Mouse (Mus musculus) ZHBTc4 (cell line): ENCODE measurements around the gene Cxcr1.
"Not testable (repeated sequence)": the region's sequence is repeated elsewhere in the genome, so short reads cannot be mapped to it uniquely, and the experiment has no call there.

Experiments used
- DNase-seq: peaks from one replicate; pipeline ENCODE4 v3.0.0-alpha.2; 2011; ENCODE audit warnings: low read depth, low spot score

The Cxcr1 gene

DNA sequence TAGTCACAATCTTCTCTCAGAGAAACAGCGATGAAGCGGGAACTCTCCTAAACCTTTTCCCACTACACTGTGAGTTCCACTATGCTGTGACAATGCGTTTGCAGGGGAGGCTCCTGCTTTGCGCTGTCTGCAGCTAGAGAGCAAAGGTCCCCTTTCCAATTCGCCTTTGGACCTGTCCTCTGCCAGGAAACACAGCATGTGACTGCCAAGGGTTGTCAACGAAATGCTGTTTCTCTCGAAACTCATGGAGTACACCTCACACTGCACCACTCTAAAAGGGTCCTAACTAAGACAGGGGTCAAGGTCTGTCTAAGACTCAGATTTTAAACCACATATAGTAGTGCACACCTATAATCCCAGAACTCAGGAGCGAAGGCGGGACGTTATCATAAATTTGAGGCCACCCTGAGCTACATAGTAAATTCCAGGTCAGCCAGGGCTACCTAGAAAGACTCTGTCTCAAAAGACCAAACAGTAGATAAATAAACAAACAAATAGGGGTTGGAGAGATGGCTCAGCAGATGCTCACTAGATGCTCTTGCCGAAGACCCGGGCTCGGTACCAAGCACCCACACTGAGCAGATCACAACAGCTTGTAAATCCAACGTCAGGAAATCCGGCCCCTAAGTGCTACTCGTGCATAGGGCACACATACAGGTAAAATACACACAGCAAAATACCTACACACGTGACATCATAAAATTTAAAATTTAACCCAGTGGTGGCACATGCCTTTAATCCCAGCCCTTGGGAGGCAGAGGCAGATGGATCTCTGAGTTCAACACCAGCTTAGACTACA is 2.4 kb upstream of the Cxcr1 start:
- DNase-seq, result no peak

GRCm38 (mm10) chr1:74195961-74196360 is 1.5 kb upstream of the Cxcr1 start:
- DNase-seq, result peak; percentile 79

DNA sequence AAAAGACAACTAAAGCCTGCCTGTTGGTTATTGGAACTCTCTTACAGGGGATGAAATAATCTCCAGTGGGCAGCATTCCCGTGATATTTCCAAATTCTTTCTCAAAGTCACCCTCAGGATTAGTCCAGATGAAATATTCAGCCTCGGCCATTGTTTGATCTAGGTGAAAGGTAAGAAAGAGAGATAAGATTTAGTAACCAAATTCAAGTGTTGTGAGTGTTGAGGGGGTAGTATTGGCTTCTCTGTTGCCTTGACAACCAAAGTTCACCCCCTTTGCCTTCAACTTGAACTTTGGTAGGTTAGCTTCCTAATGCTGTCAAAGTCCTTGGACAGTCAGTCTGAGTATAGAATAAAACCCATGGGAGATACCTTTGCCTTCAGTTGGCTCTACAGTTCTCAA is 1.7 kb downstream of the Cxcr1 start:
- no peak for DNase-seq

DNA sequence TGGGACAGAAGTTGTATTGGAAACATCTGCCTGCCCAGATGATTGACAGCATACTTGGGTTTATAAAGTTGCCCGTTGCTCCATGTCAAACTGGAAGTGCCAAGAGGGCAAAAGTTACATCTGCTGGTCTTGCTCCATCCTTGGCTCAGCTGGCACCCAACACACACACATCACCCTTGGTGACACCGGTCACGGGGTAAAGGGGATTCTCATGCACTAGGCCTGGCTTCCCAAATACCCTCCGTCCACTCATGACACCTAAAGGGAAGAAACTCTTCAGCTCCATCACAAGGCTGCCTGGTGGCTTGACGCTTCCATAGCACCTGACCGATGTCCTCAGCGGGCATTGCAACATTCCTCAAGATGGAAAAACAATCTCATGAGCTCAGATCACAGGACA is 4.0 kb downstream of the Cxcr1 start:
- no peak for DNase-seq

DNA sequence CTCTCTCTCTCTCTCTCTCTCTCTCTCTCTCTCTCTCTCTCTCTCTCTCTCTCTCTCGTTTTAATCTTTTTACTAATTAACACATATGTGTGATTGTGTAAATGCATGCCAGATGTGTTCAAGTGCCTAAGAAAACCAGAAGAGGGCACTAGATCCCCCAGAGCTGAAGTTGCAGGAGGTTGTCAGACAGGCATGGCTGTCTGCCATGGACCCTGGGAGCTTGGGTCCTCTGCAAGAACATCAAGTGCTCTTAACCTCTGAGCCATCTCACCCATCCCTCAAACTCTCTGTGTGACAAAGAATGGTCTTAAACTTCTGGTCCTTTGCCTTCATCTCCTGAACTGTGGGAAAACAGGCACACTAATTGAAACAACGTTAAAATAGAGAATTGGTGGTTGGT is 11.4 kb downstream of the Cxcr1 start:
- peak; percentile 51 for DNase-seq

- DNase-seq, result no peak
These were observed 13.0 kb downstream of the Cxcr1 start for GRCm38 (mm10) chr1:74181462-74181861.

DNA sequence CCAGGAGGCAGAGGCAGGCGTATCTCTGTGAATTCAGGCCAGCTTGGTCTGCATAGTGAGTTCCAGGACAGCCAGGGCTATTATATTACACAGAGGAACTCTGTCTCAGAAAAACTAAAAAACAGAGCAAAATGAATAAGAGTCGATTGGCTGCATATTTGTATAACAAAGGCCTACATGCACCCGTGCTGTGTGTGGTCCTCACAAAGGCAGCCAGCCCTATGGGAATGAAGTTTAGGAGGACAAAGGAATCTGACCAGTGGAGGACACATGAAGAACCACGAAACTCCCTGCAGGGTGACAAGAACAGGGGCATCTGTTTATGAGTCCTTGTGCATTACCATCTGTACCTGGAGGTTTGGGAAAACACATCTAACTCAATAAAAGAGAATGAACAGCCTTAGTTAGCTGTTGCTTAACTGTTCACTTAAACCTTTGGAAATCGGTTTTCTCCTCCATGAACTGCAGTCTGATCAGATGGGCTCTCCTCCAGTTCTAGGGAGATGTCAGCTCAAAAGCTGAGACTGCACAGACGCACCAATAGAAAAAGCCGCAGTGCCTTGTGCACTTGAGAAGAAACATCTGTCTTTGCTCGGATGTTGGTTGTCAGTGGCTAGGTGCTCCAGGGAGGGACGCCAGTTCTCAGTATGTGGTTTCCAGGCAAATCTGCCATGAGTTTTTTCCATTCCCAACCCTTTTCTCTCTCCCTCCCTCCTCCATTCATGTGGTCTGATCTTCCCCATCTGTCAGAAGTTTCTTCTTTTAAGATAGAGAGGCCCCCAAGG is 14.6 kb downstream of the Cxcr1 start:
- DNase-seq, result peak; percentile 58

- DNase-seq, result no peak
These were observed 15.8 kb downstream of the Cxcr1 start for GRCm38 (mm10) chr1:74178618-74179017.

GRCm38 (mm10) chr1:74175731-74176130 is 18.7 kb downstream of the Cxcr1 start:
- no peak for DNase-seq

- no peak for DNase-seq
These were observed 21.7 kb downstream of the Cxcr1 start for GRCm38 (mm10) chr1:74172722-74173121.

GRCm38 (mm10) chr1:74169721-74170120 is 24.7 kb downstream of the Cxcr1 start:
- no peak for DNase-seq

GRCm38 (mm10) chr1:74167136-74167535 is 27.3 kb downstream of the Cxcr1 start:
- DNase-seq, result no peak

DNA sequence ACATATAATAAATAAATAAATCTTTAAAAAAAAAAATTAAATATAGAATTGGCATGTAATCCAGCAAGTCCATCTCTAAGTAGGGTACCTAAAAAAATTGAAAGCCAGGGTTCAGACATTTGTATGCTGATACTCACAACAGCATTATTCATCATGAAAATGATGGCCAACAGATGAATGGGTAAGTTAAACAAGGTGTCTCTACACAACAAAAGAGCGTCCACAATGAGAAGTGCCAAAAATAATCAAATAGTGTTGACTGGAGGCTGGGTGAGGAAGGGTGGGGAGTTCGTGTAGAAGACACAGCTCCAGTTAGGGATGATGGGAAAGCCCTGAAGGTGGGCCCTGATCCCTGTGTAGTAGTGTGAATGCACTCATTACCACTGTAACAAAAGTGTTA is 34.4 kb downstream of the Cxcr1 start:
- no peak for DNase-seq

GRCm38 (mm10) chr1:74159613-74160012 is 34.8 kb downstream of the Cxcr1 start:
- DNase-seq, result not testable (repeated sequence)

DNA sequence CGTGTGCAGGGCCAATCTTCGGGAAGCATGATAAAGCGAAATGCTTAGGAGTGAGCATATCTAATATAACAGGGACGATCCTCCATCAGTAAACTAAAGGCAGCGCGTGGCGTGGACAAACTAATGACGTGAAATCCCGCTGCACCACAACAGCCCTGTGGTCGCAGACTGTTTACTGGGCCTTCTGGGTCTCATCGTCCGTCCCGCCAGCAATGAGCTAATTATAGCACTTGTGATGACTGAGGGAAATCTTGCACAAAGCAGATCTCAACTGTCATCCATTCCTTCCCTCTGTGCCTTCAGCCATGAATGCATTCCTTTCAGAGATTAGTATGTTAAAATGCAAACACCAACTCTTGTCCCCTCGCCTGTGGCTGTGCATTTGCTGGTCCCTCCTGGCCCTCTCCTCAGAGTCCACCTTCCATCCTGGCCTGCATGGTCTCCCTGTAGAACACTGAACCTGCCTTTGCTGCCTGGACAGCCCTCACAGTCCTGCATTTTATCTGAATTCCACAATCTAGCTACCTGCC is 38.0 kb downstream of the Cxcr1 start:
- no peak for DNase-seq

- no peak for DNase-seq
These were observed 38.9 kb downstream of the Cxcr1 start for GRCm38 (mm10) chr1:74155435-74156012.

DNA sequence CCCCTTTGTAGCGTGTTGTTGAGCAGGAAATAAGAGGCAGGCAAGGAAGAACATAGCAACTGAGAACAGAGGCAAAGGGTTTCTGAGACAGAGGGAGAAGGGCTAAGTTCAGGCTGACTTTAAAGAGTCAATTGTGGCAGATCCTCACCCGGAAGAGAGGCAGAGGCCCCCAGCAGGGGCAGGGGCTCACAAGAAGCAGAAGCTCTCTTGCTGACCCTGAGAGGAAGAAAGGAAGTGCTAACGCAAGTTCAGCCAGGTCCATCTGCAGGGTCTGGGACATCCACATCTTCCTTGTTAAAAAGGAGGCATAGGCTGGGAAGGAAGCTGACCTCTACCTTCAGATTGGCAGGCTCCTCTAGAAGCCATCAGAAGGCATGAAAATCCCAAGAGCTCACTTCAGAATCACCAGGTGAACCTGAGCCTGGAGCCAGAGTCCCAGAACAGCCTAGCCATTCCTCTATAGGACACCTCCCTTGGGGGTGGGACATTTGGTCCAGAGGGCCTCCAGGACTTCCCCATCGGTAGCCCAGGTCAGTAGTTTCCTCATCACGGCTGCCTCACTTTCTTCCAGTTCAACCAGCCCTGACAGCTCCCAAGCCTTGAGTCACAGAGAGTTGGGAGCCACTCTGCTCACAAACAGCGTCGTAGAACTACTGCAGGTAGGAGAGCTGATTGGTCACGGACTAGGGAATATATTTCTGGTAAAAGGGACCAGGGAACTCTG is 40.8 kb downstream of the Cxcr1 start, which contains the start of gene Cxcr2:
TSS of gene Cxcr2 (plus strand) at position 529 of the 724 bp plus-strand sequence.
- no peak for DNase-seq

- DNase-seq, result no peak
These were observed 43.3 kb downstream of the Cxcr1 start for GRCm38 (mm10) chr1:74151091-74151490.

DNA sequence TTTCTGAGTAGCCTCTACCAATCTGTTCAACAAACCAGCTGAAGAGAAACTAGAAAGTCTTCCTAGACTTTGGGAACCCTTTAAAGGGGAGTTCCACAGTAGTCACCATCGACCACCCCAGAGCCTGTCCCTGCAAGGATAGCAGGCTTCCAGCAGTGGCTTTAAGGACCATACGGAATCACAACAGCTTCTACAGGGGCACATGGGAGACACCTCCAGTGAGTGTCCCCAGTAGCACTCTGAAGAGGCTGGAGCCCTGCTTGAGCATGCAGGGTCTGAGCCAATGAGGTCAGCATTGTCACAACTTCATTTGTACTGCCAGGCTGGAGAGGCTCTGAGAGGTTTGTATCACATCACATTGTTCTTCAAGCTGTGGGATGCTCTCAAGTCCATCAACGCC is 44.3 kb downstream of the Cxcr1 start:
- DNase-seq, result no peak

GRCm38 (mm10) chr1:74149106-74149885 is 45.1 kb downstream of the Cxcr1 start:
- no peak for DNase-seq
